Mouse (Mus musculus): ENCODE results near the gene Ccdc8.

The Ccdc8 gene

DNA sequence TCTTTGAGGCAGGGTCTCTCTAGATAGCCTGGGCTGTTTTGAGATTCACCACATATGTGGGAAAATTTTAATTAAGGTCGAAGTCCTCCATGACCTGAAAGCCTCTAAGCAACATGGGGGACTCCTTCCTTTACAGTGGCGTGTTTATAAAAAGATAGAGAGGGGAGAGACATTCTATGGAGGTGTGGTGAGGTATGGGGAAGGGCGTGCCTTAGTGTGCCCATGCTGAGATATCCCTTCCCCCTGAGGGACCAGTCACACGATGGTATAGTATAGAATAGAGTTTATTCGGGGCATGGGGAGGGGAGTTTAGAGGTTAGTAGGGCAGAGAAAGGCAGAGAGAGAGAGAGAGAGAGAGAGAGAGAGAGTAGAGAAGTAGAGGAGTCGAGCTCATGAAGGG is 14.3 kb upstream of the Ccdc8 start:
- no peak for DNase-seq

DNA sequence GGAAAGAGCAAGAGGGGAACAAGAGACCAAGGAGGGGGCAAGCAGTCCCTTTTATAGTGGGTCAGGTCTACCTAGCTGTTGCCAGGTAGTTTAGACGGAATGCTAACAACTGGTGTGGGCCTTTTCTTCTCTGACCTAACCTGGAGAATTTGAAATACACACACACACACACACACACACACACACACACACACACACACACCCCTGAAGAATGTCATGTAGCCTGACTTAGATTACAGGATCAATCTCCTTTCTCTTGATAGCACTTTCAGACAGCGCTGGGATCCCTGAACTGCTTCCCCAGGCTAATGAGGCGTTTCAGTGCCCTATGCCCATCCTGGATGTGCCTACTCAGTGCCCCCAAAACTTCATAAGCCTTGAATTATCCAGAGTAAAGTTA is 13.9 kb upstream of the Ccdc8 start:
- no peak for DNase-seq

GRCm38 (mm10) chr7:16980348-16980747 is 12.2 kb upstream of the Ccdc8 start:
- peak; percentile 56 to 66 for DNase-seq

GRCm38 (mm10) chr7:16982859-16983568 is 9.5 kb upstream of the Ccdc8 start, which contains the start of gene Gm42372:
TSS of gene Gm42372 (plus strand) at chr7:16983086.
- peak; percentile 60 to 66 for DNase-seq

- no peak for DNase-seq
Measured at GRCm38 (mm10) chr7:16987541-16988149, 4.9 kb upstream of the Ccdc8 start.

DNA sequence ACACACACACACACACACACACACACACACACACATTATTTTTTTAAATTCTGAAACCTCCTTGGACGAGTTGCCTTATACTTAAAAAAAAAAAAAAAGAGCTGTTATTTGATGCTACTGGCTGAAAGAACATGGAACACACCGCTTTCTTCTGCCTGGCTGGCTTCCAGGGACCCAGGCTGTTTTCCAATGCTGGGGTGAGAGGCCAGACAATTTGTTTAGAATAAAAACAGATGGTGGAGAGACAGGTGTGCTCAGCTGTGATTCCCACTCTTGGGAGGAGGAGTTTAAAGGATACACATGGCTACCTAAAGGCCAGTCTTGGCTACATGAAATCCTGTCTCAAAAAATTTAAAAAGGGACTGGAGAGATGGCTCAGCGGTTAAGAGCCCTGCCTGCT is 4.1 kb upstream of the Ccdc8 start:
- DNase-seq: peak; percentile 57 to 85

DNA sequence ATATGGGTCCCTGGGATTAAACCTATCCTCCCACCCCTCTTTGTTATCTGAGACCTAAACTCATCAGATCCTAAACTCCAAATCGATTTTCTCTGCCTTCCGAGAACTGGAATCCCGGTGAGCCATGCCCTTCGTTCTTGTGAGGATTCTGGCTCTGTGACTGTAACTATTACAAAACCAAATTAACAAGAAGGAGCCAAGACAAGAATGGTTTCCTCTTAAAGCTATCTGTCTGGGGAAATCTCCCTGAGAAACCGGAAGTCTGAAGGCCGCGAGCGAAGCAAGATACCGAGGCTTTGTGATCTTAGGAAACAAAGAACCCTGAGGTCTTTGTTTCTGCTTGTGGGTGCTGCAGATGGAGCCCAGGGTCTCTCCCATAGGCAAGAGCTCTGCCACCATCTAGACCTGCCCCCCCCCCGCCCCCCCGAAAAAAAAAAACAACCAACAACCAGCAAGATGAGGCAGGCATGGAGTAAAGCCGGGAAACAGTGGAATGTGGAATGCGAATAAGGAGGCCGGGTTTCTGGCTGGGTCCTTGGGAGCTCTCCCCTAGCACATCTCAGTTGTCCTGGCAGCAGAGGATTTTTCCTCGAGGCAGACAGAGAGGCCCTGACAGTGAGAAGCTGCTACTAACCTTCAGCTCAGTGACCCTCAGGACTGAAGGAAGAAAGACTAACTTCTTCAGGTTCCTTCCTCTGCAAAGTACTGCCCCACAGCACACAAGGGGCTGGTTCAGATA is 2.3 kb upstream of the Ccdc8 start:
- peak in 1 of 2 experiments; percentile 23 for DNase-seq

DNA sequence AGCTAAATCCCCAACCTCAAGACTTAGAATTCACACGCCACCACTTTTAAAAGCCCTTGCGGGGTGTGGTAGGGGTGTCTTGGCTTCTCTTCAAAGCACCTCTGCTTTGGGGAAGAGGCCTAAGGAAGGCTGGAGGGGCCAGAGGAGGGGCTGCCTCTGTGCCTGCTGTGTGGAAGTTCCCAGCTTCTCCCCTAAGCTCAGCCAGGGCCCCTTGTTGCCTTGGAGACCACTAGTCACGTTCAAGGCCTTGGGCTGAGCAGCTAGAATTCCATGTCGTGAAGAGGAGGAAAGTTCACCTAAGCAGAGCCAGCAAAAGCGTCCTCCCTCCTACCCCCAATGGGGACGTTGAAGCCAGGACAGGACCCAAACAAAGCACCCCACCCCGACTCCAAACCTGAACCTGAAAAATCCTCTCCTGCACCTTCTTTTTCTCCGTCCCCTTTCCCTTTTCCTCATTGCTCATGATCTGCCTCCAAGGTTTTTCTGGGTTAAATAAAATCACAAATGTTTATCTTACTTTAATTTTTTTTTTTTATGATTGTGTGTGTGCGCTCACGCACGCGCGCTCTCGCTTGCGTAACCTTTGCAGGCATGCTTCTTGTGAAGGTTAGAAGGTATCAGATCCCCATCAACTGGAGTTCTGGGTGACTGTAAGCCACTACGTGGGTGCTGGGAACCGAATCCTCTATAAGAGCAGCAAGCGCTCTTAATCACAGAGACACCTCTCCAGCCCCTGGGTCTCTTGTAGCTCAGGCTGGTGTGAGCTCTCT is 642 bp upstream of the Ccdc8 start:
- DNase-seq: no peak

DNA sequence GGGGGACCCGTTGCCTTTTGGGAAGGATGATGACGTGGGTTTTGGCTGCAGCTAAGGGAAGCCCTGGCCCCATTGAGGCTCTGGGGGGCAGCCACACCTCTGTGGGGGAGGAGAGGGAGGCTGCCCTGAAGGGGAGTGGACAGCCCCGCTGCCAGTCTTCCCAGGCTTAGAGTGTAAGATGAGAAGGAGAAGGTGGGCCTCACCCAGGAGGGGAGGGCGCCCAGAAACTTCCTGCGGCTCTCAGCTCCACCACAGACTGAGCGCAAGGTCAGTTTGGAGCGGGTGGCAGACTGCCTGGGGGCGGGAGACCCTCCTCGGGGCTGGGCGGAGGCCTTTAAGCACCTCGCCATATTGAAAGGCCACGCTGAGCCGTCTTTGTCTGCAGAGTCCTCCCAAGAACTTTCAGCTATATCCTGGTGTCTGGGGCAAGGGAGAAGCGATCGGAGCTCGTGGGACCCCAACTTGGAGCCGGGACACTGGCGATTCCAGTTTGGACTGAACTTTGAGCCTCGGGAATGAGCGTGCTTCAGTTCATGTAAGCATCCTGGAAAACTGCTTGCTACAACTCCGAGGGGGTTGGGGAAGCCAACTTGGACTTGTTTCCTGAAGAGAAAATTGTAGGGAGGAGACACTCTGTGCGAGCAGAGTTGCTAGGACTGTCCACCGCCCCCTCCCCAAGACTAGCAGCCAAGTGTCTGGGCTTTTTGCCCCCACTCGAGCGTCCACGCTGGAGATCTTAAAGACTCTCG is 1.3 kb downstream of the Ccdc8 start:
- peak; percentile 85 to 94 for DNase-seq

GRCm38 (mm10) chr7:16994400-16994799 is 1.9 kb downstream of the Ccdc8 start:
- DNase-seq: peak in 1 of 2 experiments; percentile 17

- no peak for DNase-seq
Measured at GRCm38 (mm10) chr7:16995345-16995744, 2.8 kb downstream of the Ccdc8 start.

- DNase-seq: no peak
Measured at GRCm38 (mm10) chr7:16999233-16999632, 6.7 kb downstream of the Ccdc8 start.

GRCm38 (mm10) chr7:16999650-17000049 is 7.1 kb downstream of the Ccdc8 start:
- DNase-seq: peak; percentile 83 to 92

- DNase-seq: peak; percentile 72 to 85
Measured at GRCm38 (mm10) chr7:17002375-17003195, 10.1 kb downstream of the Ccdc8 start.

GRCm38 (mm10) chr7:17003230-17003960 is 10.9 kb downstream of the Ccdc8 start:
- DNase-seq: no peak

GRCm38 (mm10) chr7:17004716-17005115 is 12.2 kb downstream of the Ccdc8 start:
- DNase-seq: no peak

DNA sequence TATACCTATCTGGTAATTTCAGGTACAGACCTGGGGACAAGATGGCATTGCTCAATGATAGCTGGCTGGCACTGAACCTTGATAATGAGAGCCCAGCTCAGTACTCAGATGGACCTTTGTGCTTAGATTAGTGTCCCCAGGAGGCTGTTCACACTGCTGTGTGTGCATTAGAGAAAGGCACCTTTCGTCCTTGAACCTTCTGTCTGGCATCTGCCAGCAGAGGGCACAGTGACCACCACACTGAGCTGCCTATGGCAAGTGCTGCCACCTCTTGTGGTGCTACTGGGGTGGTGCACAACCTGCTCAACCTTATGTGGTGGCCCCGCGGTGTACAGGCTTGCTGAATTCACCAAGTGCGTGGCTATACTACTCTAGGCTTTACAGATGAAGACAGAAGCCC is 14.8 kb downstream of the Ccdc8 start:
- DNase-seq: peak; percentile 30 to 46

DNA sequence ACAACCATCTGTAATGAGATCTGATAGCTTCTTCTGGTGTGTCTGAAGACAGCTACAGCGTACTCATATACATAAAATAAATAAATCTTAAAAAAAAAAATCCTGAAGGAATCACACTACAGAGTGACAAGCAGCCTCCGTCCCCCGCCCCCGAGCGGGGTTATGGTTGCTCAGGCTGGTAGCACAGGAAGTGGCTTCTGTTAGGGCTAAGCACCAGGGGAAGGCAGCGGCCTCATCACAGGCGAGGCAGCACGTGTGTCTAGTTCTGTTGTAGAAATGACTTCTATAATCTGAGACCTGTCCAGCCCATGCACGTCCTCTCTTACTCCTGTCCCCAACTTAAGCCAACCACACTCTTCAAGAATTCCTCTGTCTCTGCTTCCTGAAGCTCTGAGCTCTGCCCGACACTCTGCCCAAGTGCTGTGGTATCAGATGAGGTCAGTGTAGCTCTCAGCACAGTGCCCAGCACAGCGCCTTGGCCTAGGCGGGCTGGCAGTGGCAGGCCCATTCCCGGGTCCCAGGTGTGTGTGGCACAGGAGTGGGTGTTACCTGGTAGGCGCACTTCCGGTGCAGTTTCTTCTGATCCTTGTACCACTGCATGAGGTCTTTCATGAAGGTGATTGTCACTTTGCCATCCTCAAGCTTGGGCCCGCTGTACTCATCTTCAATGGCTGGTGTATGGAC is 17.0 kb downstream of the Ccdc8 start:
- DNase-seq: no peak

DNA sequence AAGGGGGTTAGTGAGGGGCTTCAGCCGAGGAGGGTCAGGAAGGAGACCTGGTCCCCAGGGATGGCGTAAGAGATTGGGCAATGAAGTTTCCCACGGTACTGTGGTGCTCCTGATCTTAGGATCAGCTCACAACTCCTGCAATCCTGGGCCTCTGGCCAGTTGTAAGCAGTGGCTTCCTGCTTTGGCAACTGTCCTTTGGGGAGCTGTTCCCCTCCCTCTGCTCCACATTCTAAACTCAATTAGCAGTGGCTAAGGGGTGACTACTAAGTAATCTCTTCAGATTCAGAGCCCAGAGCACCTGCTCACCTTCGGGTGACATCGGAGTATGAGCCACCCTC is 17.5 kb downstream of the Ccdc8 start:
- DNase-seq: peak in 1 of 2 experiments; percentile 36

- DNase-seq: no peak
Measured at GRCm38 (mm10) chr7:17011909-17012590, 19.5 kb downstream of the Ccdc8 start.
